Mouse (Mus musculus) kidney, adult 2 months (tissue): ENCODE measurements around the gene Hc.

Source experiments
- CTCF ChIP-seq: fragments of 200-500 bp; conservative IDR thresholded peaks from 2 replicates; pipeline ENCODE4 v1.5.1; 2011; ENCODE audit warnings: low read depth, mild to moderate bottlenecking, control low read depth, low read length, moderate library complexity, mixed read lengths; ENCODE audit not compliant: insufficient read depth, insufficient read length
- POLR2A ChIP-seq: fragments of 200-500 bp; IDR thresholded peaks from one replicate; pipeline ENCODE4 v1.6.1; 2011; ENCODE audit warnings: low read depth, low read length, control low read depth

DNA sequence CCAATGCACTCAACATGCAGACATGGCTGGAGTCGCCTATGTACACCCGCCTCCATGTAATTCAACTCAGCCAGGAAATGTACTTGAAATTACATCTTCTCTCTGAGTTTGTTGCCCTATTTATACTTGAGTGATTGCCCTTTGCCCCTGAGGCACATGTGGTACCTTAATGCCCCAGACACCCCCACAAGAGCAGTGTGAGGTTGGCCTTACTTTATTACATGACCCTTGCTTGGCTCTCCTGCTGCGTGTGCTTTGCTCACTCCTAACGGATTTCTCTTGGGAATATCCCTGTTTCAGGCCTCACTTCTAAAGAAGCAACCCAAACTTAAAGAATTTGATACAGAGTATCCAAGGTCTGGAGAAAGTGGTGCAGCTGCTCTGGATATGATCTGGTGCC, 9.0 kb upstream of the Hc start:
- TF ChIP-seq POLR2A (no peak), CTCF (no peak)
